Mouse (Mus musculus) embryonic facial prominence, embryonic 11.5 days (tissue): Measurements from ENCODE around the gene Slc26a8. TPM values are rescaled to one million over a fixed set of nuclear protein-coding genes. Genes with fewer than 3 reads are reported as not detected.

Experiments used
- ATAC-seq: fragments of 200-750 bp; cut with Nextera tagmentation; replicated peaks from 2 replicates; pipeline ENCODE4 v1.8.0; 2017; ENCODE audit warnings: low read depth; ENCODE audit not compliant: insufficient number of reproducible peaks, low FRiP score, low TSS enrichment
- DNase-seq: peaks from one replicate; pipeline ENCODE4 v3.0.0-alpha.2; 2015; ENCODE audit warnings: low spot score
- H3K27ac ChIP-seq: fragments of 300-500 bp; sonication (generic); replicated peaks from 2 replicates; pipeline ENCODE4 v1.5.1; 2014; ENCODE audit warnings: mild to moderate bottlenecking, low read depth, low read length, control low read depth
- H3K27me3 ChIP-seq: fragments of 300-500 bp; sonication (generic); 2 replicates; pipeline ENCODE4 v1.6.1; 2014; ENCODE audit warnings: mild to moderate bottlenecking, low read length, moderate library complexity, mixed read lengths; ENCODE audit not compliant: control insufficient read depth, insufficient read depth
- H3K36me3 ChIP-seq: fragments of 300-500 bp; sonication (generic); replicated peaks from 2 replicates; pipeline ENCODE4 v1.6.1; 2014; ENCODE audit warnings: low read depth, mild to moderate bottlenecking, low read length, moderate library complexity, mixed read lengths; ENCODE audit not compliant: control insufficient read depth, insufficient read depth
- H3K4me1 ChIP-seq: fragments of 300-500 bp; sonication (generic); 2 replicates; pipeline ENCODE4 v1.6.1; 2014; ENCODE audit warnings: low read length, mixed read lengths; ENCODE audit not compliant: control insufficient read depth, insufficient read depth
- H3K4me2 ChIP-seq: fragments of 300-500 bp; sonication (generic); 2 replicates; pipeline ENCODE4 v1.6.1; 2014; ENCODE audit warnings: low read depth, mild to moderate bottlenecking, control low read depth, low read length, moderate library complexity
- H3K4me3 ChIP-seq: fragments of 300-500 bp; sonication (generic); 2 replicates; pipeline ENCODE4 v1.5.1; 2014; ENCODE audit warnings: low read depth, low read length, control low read depth
- H3K9ac ChIP-seq: fragments of 300-500 bp; sonication (generic); replicated peaks from 2 replicates; pipeline ENCODE4 v1.6.1; 2014; ENCODE audit warnings: mild to moderate bottlenecking, control low read depth, low read length
- H3K9me3 ChIP-seq: fragments of 300-500 bp; sonication (generic); replicated peaks from 2 replicates; pipeline ENCODE4 v1.6.1; 2016; ENCODE audit warnings: mild to moderate bottlenecking, low read length, inconsistent platforms, mixed read lengths; ENCODE audit not compliant: control insufficient read depth
- WGBS: fragments of 180-500 bp; shearing (Covaris S2); extraction: QIAGEN DNeasy Blood & Tissue Kit; methylation state at CpG from one replicate; pipeline ENCODE4 v1.1.7; 2014; 5-methylcytosine and 5-hydroxymethylcytosine counted together
- polyA plus RNA-seq: library from polyadenylated mRNA; unstranded; fragments of >200 nt; fragmentation: Nextera tagmentation; extraction: Ambion mirVana; gene quantifications from 2 replicates; pipeline ENCODE4 v1.2.1, GENCODE M21; 2014

Slc26a8 gene
- polyA plus RNA-seq, 1 experiment from 2014 or later, result 0.55 TPM

GRCm38 (mm10) chr17:28650268-28650667 is 39.8 kb downstream of the Slc26a8 start:
- DNase-seq, result no peak
- Histone ChIP-seq H3K4me1 (no peaks in the 10 kb centered on the region), H3K27me3 (no peaks in the 10 kb centered on the region), H3K4me3 (no peak overlapping the region), H3K4me2 (no peak overlapping the region), H3K27ac (no peak overlapping the region), H3K9ac (no peak overlapping the region), H3K36me3 (no peaks in the 10 kb centered on the region), H3K9me3 (no peaks in the 10 kb centered on the region)
- no peak for ATAC-seq
- WGBS, result 66% methylated on average over 3 of the region's 3 CpGs

GRCm38 (mm10) chr17:28648607-28649370 is 41.2 kb downstream of the Slc26a8 start:
- H3K36me3 ChIP-seq, result no peaks in the 10 kb centered on the region
- H3K4me1 ChIP-seq, result no peaks in the 10 kb centered on the region
- H3K4me2 ChIP-seq, result no peak overlapping the region
- ATAC-seq (no peak), DNase-seq (peak; percentile 50)
- H3K27me3 ChIP-seq, result no peaks in the 10 kb centered on the region
- no peak overlapping the region for H3K4me3 ChIP-seq
- no peaks in the 10 kb centered on the region for H3K9me3 ChIP-seq
- WGBS, result 48% methylated on average over 6 of the region's 6 CpGs
- H3K27ac ChIP-seq, result no peak overlapping the region
- no peak overlapping the region for H3K9ac ChIP-seq

GRCm38 (mm10) chr17:28646221-28646620 is 43.8 kb downstream of the Slc26a8 start:
- Histone ChIP-seq H3K4me3 (no peak overlapping the region), H3K36me3 (no peaks in the 10 kb centered on the region), H3K27ac (no peak overlapping the region), H3K27me3 (no peaks in the 10 kb centered on the region), H3K9ac (no peak overlapping the region), H3K4me1 (no peaks in the 10 kb centered on the region), H3K9me3 (no peaks in the 10 kb centered on the region), H3K4me2 (no peak overlapping the region)
- 58% methylated on average over 3 of the region's 3 CpGs for WGBS
- DNase-seq, result no peak
- ATAC-seq, result no peak

GRCm38 (mm10) chr17:28644112-28644511 is 45.9 kb downstream of the Slc26a8 start:
- no peak for DNase-seq
- no peaks in the 10 kb centered on the region for H3K36me3 ChIP-seq
- no peak overlapping the region for H3K4me3 ChIP-seq
- H3K9ac ChIP-seq, result no peak overlapping the region
- H3K4me1 ChIP-seq, result no peaks in the 10 kb centered on the region
- no peaks in the 10 kb centered on the region for H3K27me3 ChIP-seq
- H3K4me2 ChIP-seq, result no peak overlapping the region
- 51% methylated on average over 4 of the region's 4 CpGs for WGBS
- ATAC-seq, result no peak
- no peaks in the 10 kb centered on the region for H3K9me3 ChIP-seq
- H3K27ac ChIP-seq, result no peak overlapping the region

GRCm38 (mm10) chr17:28643697-28644096 is 46.3 kb downstream of the Slc26a8 start:
- Histone ChIP-seq H3K36me3 (no peaks in the 10 kb centered on the region), H3K4me2 (no peak overlapping the region), H3K27me3 (no peaks in the 10 kb centered on the region), H3K4me1 (no peaks in the 10 kb centered on the region), H3K4me3 (no peak overlapping the region), H3K27ac (no peak overlapping the region), H3K9ac (no peak overlapping the region), H3K9me3 (no peaks in the 10 kb centered on the region)
- WGBS, result 41% methylated on average over 3 of the region's 3 CpGs
- DNase-seq (no peak), ATAC-seq (no peak)

GRCm38 (mm10) chr17:28640113-28640512 is 49.9 kb downstream of the Slc26a8 start:
- H3K4me3 ChIP-seq, result no peak overlapping the region
- 83% methylated on average over 3 of the region's 3 CpGs for WGBS
- H3K27ac ChIP-seq, result no peak overlapping the region
- no peak overlapping the region for H3K4me2 ChIP-seq
- ATAC-seq (no peak), DNase-seq (no peak)
- H3K36me3 ChIP-seq, result no peaks in the 10 kb centered on the region
- no peaks in the 10 kb centered on the region for H3K4me1 ChIP-seq
- no peaks in the 10 kb centered on the region for H3K9me3 ChIP-seq
- no peaks in the 10 kb centered on the region for H3K27me3 ChIP-seq
- H3K9ac ChIP-seq, result no peak overlapping the region

GRCm38 (mm10) chr17:28637711-28638690 is 52.0 kb downstream of the Slc26a8 start:
- 81% methylated on average over 7 of the region's 7 CpGs for WGBS
- no peaks in the 10 kb centered on the region for H3K27me3 ChIP-seq
- no peak overlapping the region for H3K4me3 ChIP-seq
- H3K36me3 ChIP-seq, result no peaks in the 10 kb centered on the region
- H3K9ac ChIP-seq, result no peak overlapping the region
- no peak overlapping the region for H3K4me2 ChIP-seq
- H3K4me1 ChIP-seq, result no peaks in the 10 kb centered on the region
- no peaks in the 10 kb centered on the region for H3K9me3 ChIP-seq
- no peak overlapping the region for H3K27ac ChIP-seq
- DNase-seq, result no peak
- ATAC-seq, result no peak

- no peak for ATAC-seq
- Histone ChIP-seq H3K4me3 (no peak overlapping the region), H3K4me1 (no peaks in the 10 kb centered on the region), H3K36me3 (no peaks in the 10 kb centered on the region), H3K27ac (no peak overlapping the region), H3K9me3 (no peaks in the 10 kb centered on the region), H3K4me2 (no peak overlapping the region), H3K9ac (no peak overlapping the region), H3K27me3 (no peaks in the 10 kb centered on the region)
- WGBS, result 90% methylated on average over 5 of the region's 5 CpGs
- no peak for DNase-seq
Observed at GRCm38 (mm10) chr17:28635842-28636241, 54.2 kb downstream of the Slc26a8 start.
